In genomic region chr11:115651680-115652079, GRCm38 (mm10) we compare ENCODE assay signal across 13 mouse cellular contexts.
"Had no signal": no experiment of that assay in that cellular context is flagged by ENCODE, and none has a peak within 500 bp of the region (broad histone marks: within the 10 kb centered on the region; RNA-seq: fewer than 3 reads in every experiment).

No protein-coding gene starts in this region.

- H3K9ac ChIP-seq: liver, embryonic 13.5 days had no signal

- H3K4me3 ChIP-seq: left cerebral cortex, adult 2 months; liver, embryonic 13.5 days had no signal

- H3K4me2 ChIP-seq: liver, embryonic 13.5 days; midbrain, embryonic 11.5 days had no signal

- DNase-seq: kidney, postnatal 14 days; kidney, postnatal 4 days; layer of hippocampus, adult 9-11 months; layer of hippocampus, postnatal 36 days; liver, embryonic 13.5 days; lung, adult 2 months; lung, postnatal 14 days; lung, postnatal 4 days; midbrain, embryonic 14.5 days; thymus, adult 18-20 months; thymus, postnatal 36 days had no signal

- H3K27me3 ChIP-seq: liver, embryonic 13.5 days had no signal

- H3K27ac ChIP-seq: left cerebral cortex, adult 2 months; liver, embryonic 13.5 days had no signal

- H3K9me3 ChIP-seq: liver, embryonic 13.5 days had no signal
